ENCODE assay signal across 8 mouse cellular contexts in genomic region chr6:125097346-125097689, GRCm38 (mm10). TPM values are rescaled to one million over a fixed set of nuclear protein-coding genes. Genes with fewer than 3 reads are reported as not detected.
A peak's percentile ranks its signal among the peaks of the same experiment; 100 is the strongest.
DNase-seq lines count a peak whose midpoint lies in the region; ATAC-seq and TF ChIP-seq lines count a peak whose summit lies in the region.

No protein-coding gene starts in this region.

- peaks cover 42% of the 10 kb centered on the region for H3K4me1 ChIP-seq in forebrain, embryonic 13.5 days
- peaks cover 36% of the 10 kb centered on the region for H3K4me1 ChIP-seq in liver, postnatal 0 days (ENCODE audit: insufficient read depth)

- H3K36me3 ChIP-seq in forebrain, embryonic 13.5 days (ENCODE audit: poor library complexity, severe bottlenecking): peaks cover 44% of the 10 kb centered on the region
- peaks cover 39% of the 10 kb centered on the region for H3K36me3 ChIP-seq in liver, postnatal 0 days (replicated peaks; ENCODE audit: insufficient read depth, low read length)

- no peaks in the 10 kb centered on the region for H3K27me3 ChIP-seq in forebrain, embryonic 13.5 days
- H3K27me3 ChIP-seq in liver, postnatal 0 days (ENCODE audit: insufficient read depth, low read length): no peaks in the 10 kb centered on the region

- H3K4me3 ChIP-seq in forebrain, embryonic 13.5 days: peak overlapping the region; percentile 97
- peak overlapping the region; percentile 99 for H3K4me3 ChIP-seq in liver, postnatal 0 days (ENCODE audit: low read depth, low read length)

- no peak for TF ChIP-seq EP300 in liver, postnatal 0 days (IDR thresholded peaks at IDR 0.05; ENCODE audit: low read depth)

- H3K27ac ChIP-seq in forebrain, embryonic 13.5 days: peak overlapping the region; percentile 95
- H3K27ac ChIP-seq in liver, postnatal 0 days (ENCODE audit: low read depth): peak overlapping the region; percentile 96

- H3K9ac ChIP-seq in forebrain, embryonic 13.5 days: peak overlapping the region; percentile 97
- peak overlapping the region; percentile 97 for H3K9ac ChIP-seq in liver, postnatal 0 days (replicated peaks)

- H3K9me3 ChIP-seq in forebrain, embryonic 13.5 days (replicated peaks): no peaks in the 10 kb centered on the region
- no peaks in the 10 kb centered on the region for H3K9me3 ChIP-seq in liver, postnatal 0 days (ENCODE audit: low read length)

- peak; percentile 7 for ATAC-seq in forebrain, embryonic 13.5 days
- ATAC-seq in liver, postnatal 0 days: peak; percentile 1; the same call in 1 of the 2 replicates

- TF ChIP-seq CTCF in liver, postnatal 0 days (IDR thresholded peaks at IDR 0.05; ENCODE audit: low read depth): no peak

- intact Hi-C loops in gastrocnemius, postnatal 14 days (cut with DNase I; ENCODE audit: low total_unique reads): no loop called here

- under 1% methylated on average over 12 of the region's 12 CpGs for WGBS in forebrain, embryonic 13.5 days
- 1% methylated on average over 12 of the region's 12 CpGs for WGBS in liver, postnatal 0 days (ENCODE audit: insufficient replicate concordance)

- DNase-seq in gastrocnemius, postnatal 25 days: peak; percentile 20
- no peak for DNase-seq in gastrocnemius, postnatal 14 days
- peak; percentile 36 for DNase-seq in right cerebral cortex, postnatal 14 days
- no peak for DNase-seq in right cerebral cortex, postnatal 36 days (ENCODE audit: low spot score in 2 of 2)
- no peak for DNase-seq in liver, postnatal 0 days
- no peak for DNase-seq in spleen, adult 18-20 months
- no peak for DNase-seq in ovary, postnatal 14 days (ENCODE audit: low spot score)

- peak overlapping the region; percentile 97 for H3K4me2 ChIP-seq in forebrain, embryonic 13.5 days
- H3K4me2 ChIP-seq in liver, postnatal 0 days (ENCODE audit: low read depth, low read length): peak overlapping the region; percentile 98

RNA-seq across cellular contexts. Expression of gene Chd4, which starts 1.5 kb away (rescaled TPM):
- total RNA-seq in gastrocnemius, postnatal 25 days (2021): 10 to 100 TPM; 67.8 to 72.6 TPM
- 10 to 100 TPM; 75.1 to 84.3 TPM for total RNA-seq in gastrocnemius, postnatal 14 days (2021)
- 114 and 119 TPM in 2 replicates for polyA plus RNA-seq in forebrain, embryonic 13.5 days (2015; fragmentation: Nextera tagmentation; extraction: Ambion mirVana)
- 20.0 and 24.5 TPM in 2 replicates for polyA plus RNA-seq in liver, postnatal 0 days (2015; fragmentation: Nextera tagmentation; extraction: Ambion mirVana)

RNA-seq across cellular contexts. Expression of gene Lpar5, which starts 29.6 kb away (rescaled TPM):
- total RNA-seq in gastrocnemius, postnatal 25 days (2021): not detected
- total RNA-seq in gastrocnemius, postnatal 14 days (2021): under 1 TPM in 1 of 2 experiments, not detected in 1; 0.24 TPM
- 0.38 and 0.44 TPM in 2 replicates for polyA plus RNA-seq in forebrain, embryonic 13.5 days (2015; fragmentation: Nextera tagmentation; extraction: Ambion mirVana)
- polyA plus RNA-seq in liver, postnatal 0 days (2015; fragmentation: Nextera tagmentation; extraction: Ambion mirVana): 0.57 and 0.85 TPM in 2 replicates

RNA-seq across cellular contexts. Expression of gene Nop2, which starts 34.4 kb away (rescaled TPM):
- 10 to 100 TPM; 14.6 to 18.6 TPM for total RNA-seq in gastrocnemius, postnatal 25 days (2021)
- total RNA-seq in gastrocnemius, postnatal 14 days (2021): 10 to 100 TPM; 16.0 to 20.4 TPM
- 49.1 and 58.3 TPM in 2 replicates for polyA plus RNA-seq in forebrain, embryonic 13.5 days (2015; fragmentation: Nextera tagmentation; extraction: Ambion mirVana)
- 23.2 and 24.8 TPM in 2 replicates for polyA plus RNA-seq in liver, postnatal 0 days (2015; fragmentation: Nextera tagmentation; extraction: Ambion mirVana)

RNA-seq across cellular contexts. Expression of gene Iffo1, which starts 47.7 kb away (rescaled TPM):
- total RNA-seq in gastrocnemius, postnatal 25 days (2021): 10 to 100 TPM; 12.4 to 15.3 TPM
- 10 to 100 TPM; 24.0 to 28.7 TPM for total RNA-seq in gastrocnemius, postnatal 14 days (2021)
- polyA plus RNA-seq in forebrain, embryonic 13.5 days (2015; fragmentation: Nextera tagmentation; extraction: Ambion mirVana): 11.9 and 14.4 TPM in 2 replicates
- polyA plus RNA-seq in liver, postnatal 0 days (2015; fragmentation: Nextera tagmentation; extraction: Ambion mirVana): 4.2 and 4.8 TPM in 2 replicates

RNA-seq across cellular contexts. Expression of gene Acrbp, which starts 47.8 kb away (rescaled TPM):
- total RNA-seq in gastrocnemius, postnatal 25 days (2021): 1 to 10 TPM; 1.1 to 1.9 TPM
- total RNA-seq in gastrocnemius, postnatal 14 days (2021): 1 to 10 TPM; 1.4 to 2.5 TPM
- 19.1 and 20.9 TPM in 2 replicates for polyA plus RNA-seq in forebrain, embryonic 13.5 days (2015; fragmentation: Nextera tagmentation; extraction: Ambion mirVana)
- 1.3 and 2.0 TPM in 2 replicates for polyA plus RNA-seq in liver, postnatal 0 days (2015; fragmentation: Nextera tagmentation; extraction: Ambion mirVana)

Comparison
In these comparisons a context has a peak if more than half of its experiments do, and no peak if none do; other contexts are left out.
1. DNase-seq: peak in gastrocnemius, postnatal 25 days (single experiment) and right cerebral cortex, postnatal 14 days (single experiment); none in gastrocnemius, postnatal 14 days (single experiment), right cerebral cortex, postnatal 36 days (0 of 2), liver, postnatal 0 days (single experiment), spleen, adult 18-20 months (0 of 2) and ovary, postnatal 14 days (single experiment).